Mouse (Mus musculus): ENCODE measurements around the gene Nagpa. TPM values are rescaled to one million over a fixed set of nuclear protein-coding genes. Genes with fewer than 3 reads are reported as not detected.
"Not testable (repeated sequence)": the region's sequence is repeated elsewhere in the genome, so short reads cannot be mapped to it uniquely, and the experiment has no call there.

Gene Nagpa
- 21.9 and 25.3 TPM in 2 replicates for polyA plus RNA-seq (2015; fragmentation: Nextera tagmentation; extraction: Ambion mirVana)

DNA sequence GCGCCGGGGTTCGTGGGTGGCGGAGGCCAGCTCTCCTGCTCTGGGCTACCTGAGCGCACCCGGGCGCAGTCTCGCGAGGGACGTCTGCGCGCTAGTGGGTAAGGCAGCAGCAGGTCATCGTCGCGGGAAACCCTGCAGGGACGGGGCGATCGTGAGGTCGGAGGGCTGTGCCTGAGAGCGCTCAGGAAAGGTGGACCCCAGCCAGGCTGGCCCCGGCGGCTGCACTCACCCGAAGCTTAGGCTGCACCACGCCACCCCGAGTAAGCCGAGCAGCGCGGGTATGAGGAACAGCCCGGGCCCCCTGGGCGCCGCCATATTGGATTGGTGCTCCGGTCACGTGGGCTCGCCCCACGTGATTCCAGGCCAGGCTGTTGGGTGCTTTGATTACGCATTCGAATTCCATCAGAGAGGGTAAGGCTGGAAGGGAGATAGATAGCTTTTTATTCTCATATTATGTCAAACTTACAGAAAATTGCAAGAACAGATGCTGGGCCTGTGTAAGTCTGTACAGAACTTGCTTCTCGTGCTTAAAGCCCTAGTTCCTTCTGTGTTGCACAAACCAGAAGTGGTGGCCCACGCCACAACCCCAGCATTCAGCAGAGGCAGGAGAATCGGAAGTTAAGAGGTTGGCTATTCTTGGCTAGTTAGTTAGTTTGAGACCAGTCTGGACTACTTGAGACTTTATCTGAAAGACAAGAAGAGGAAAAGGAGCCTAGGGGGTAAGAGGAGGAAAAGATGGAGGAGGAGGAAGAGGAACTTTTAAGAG is at the start of gene Nagpa:
TSS of gene Nagpa (minus strand) at position 345 of the 766 bp plus-strand sequence.
- H3K9me3 ChIP-seq (ENCODE audit: low read length): no peaks in the 10 kb centered on the region
- H3K27ac ChIP-seq (ENCODE audit: low read length): no peak within 1 kb of the TSS
- H3K9ac ChIP-seq (replicated peaks; ENCODE audit: low read length): peak within 1 kb of the TSS; percentile 81
- peaks cover 9% of the 10 kb centered on the region; the same call in 1 of the 2 replicates for H3K4me1 ChIP-seq (ENCODE audit: insufficient read depth, low read length)
- H3K4me2 ChIP-seq (replicated peaks; ENCODE audit: low read depth, low read length): peak within 1 kb of the TSS; percentile 98
- 4% methylated on average over 40 of the region's 40 CpGs for WGBS
- 0 out of 2 replicates have a peak, but pooled peaks cover 4% of the 10 kb centered on the region for H3K36me3 ChIP-seq (ENCODE audit: insufficient read depth, low read length)
- H3K4me3 ChIP-seq (ENCODE audit: low read length): peak within 1 kb of the TSS; percentile 90
- no peaks in the 10 kb centered on the region for H3K27me3 ChIP-seq (ENCODE audit: insufficient read depth, low read length)
- ATAC-seq (ENCODE audit: low FRiP score, low TSS enrichment): peak; percentile 85

DNA sequence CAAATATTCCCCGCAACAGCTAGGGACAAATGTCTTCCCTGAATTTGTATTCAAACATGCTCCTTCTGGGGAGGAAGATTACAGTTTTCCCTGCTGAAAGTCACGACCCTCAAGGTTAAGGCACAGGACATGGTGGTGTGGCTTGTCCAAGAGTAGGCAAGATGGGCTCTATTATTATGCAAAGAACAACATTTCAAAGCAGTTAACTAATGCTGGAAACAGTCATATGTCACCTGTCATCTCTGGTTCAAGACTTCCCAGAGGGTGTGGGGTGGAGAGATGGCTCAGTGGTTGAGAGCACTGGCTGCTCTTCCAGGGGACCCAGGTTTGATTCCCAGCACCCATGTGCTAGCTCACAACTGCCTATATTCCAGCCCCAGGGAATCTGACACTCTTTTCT is 48.4 kb upstream of the Nagpa start:
- no peak overlapping the region for H3K27ac ChIP-seq (ENCODE audit: low read length)
- WGBS: 91% methylated on average over 2 of the region's 2 CpGs
- H3K27me3 ChIP-seq (ENCODE audit: insufficient read depth, low read length): no peaks in the 10 kb centered on the region
- H3K36me3 ChIP-seq (ENCODE audit: insufficient read depth, low read length): peaks cover 25% of the 10 kb centered on the region
- ATAC-seq (ENCODE audit: low FRiP score, low TSS enrichment): no peak
- H3K4me2 ChIP-seq (replicated peaks; ENCODE audit: low read depth, low read length): no peak overlapping the region
- H3K4me3 ChIP-seq (ENCODE audit: low read length): no peak overlapping the region
- no peak overlapping the region for H3K9ac ChIP-seq (replicated peaks; ENCODE audit: low read length)
- H3K4me1 ChIP-seq (ENCODE audit: insufficient read depth, low read length): peaks cover 16% of the 10 kb centered on the region; the same call in 1 of the 2 replicates
- H3K9me3 ChIP-seq (ENCODE audit: low read length): no peaks in the 10 kb centered on the region

DNA sequence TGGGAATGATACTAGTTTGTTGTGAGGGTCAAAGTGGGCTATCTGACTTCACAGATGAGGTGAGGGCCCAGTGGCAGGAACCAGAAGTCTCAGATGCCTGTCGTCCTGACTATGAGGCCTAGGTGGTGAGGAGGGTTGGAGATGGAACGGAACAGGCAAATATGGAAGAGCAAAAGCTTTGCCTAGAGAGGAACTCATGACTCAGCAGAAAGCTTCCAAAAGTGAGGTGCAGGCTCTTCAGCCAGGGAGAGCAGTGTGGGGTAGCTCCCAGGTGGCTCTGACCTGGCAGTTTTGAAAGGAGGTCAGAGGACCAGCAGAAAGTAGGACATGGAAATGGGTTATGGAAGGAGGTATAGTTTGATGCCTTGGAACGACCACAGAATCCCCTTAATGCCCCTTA is 47.1 kb upstream of the Nagpa start:
- peaks cover 11% of the 10 kb centered on the region; the same call in 1 of the 2 replicates for H3K4me1 ChIP-seq (ENCODE audit: insufficient read depth, low read length)
- H3K9ac ChIP-seq (replicated peaks; ENCODE audit: low read length): no peak overlapping the region
- WGBS: 87% methylated on average over 3 of the region's 3 CpGs
- peaks cover 29% of the 10 kb centered on the region for H3K36me3 ChIP-seq (ENCODE audit: insufficient read depth, low read length)
- H3K27me3 ChIP-seq (ENCODE audit: insufficient read depth, low read length): no peaks in the 10 kb centered on the region
- ATAC-seq (ENCODE audit: low FRiP score, low TSS enrichment): no peak
- H3K9me3 ChIP-seq (ENCODE audit: low read length): no peaks in the 10 kb centered on the region
- H3K4me3 ChIP-seq (ENCODE audit: low read length): no peak overlapping the region
- no peak overlapping the region for H3K27ac ChIP-seq (ENCODE audit: low read length)
- no peak overlapping the region for H3K4me2 ChIP-seq (replicated peaks; ENCODE audit: low read depth, low read length)

DNA sequence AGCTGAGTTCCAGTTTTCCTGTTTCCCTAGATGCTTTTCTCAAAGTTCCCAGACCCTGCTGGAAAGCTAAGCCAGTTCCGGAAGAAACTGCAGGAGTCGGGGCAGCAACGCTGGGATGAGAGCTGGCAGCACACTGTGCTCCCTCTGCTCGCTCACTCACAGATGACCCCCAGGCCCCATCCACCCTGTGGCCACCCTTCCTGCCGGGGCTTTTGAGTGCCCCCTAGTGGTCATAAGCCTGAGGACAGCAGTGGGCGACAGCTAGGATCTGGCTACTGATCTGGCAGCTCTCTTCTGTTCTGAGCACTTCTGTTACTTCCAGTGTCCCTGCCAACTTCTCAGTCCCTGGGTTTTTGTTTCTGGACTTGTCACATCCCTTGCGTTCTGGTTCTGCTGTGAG is 40.6 kb upstream of the Nagpa start:
- H3K4me2 ChIP-seq (replicated peaks; ENCODE audit: low read depth, low read length): no peak overlapping the region
- no peak overlapping the region for H3K27ac ChIP-seq (ENCODE audit: low read length)
- H3K36me3 ChIP-seq (ENCODE audit: insufficient read depth, low read length): peaks cover 60% of the 10 kb centered on the region
- no peaks in the 10 kb centered on the region for H3K27me3 ChIP-seq (ENCODE audit: insufficient read depth, low read length)
- no peaks in the 10 kb centered on the region for H3K9me3 ChIP-seq (ENCODE audit: low read length)
- ATAC-seq (ENCODE audit: low FRiP score, low TSS enrichment): no peak; the same call in 1 of the 2 replicates
- H3K4me1 ChIP-seq (ENCODE audit: insufficient read depth, low read length): no peaks in the 10 kb centered on the region
- no peak overlapping the region for H3K4me3 ChIP-seq (ENCODE audit: low read length)
- WGBS: 31% methylated on average over 7 of the region's 7 CpGs
- H3K9ac ChIP-seq (replicated peaks; ENCODE audit: low read length): no peak overlapping the region

DNA sequence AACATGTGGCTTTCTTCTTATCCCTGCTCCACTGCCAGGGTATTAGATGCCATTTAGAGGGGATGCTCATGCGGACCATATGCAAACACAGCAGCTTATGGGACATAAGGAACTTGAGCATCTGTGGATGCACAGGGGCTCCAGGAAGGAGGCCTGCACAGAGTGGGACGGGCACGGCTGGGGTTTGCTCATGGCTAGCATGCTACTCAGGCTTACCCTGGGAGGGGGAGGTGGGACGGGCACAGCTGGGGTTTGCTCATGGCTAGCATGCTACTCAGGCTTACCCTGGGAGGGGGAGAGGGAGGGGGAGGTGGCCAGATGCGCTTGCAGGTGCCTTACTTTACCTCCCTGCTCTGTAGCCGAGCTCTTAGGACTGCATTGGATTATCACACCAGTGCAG is 39.1 kb upstream of the Nagpa start:
- Histone ChIP-seq H3K4me2 (replicated peaks; ENCODE audit: low read depth, low read length) (no peak overlapping the region), H3K27me3 (ENCODE audit: insufficient read depth, low read length) (no peaks in the 10 kb centered on the region), H3K36me3 (ENCODE audit: insufficient read depth, low read length) (peaks cover 57% of the 10 kb centered on the region), H3K27ac (ENCODE audit: low read length) (no peak overlapping the region), H3K9me3 (ENCODE audit: low read length) (no peaks in the 10 kb centered on the region), H3K9ac (replicated peaks; ENCODE audit: low read length) (no peak overlapping the region), H3K4me3 (ENCODE audit: low read length) (no peak overlapping the region), H3K4me1 (ENCODE audit: insufficient read depth, low read length) (no peaks in the 10 kb centered on the region)
- WGBS: 89% methylated on average over 6 of the region's 6 CpGs
- ATAC-seq (ENCODE audit: low FRiP score, low TSS enrichment): no peak

DNA sequence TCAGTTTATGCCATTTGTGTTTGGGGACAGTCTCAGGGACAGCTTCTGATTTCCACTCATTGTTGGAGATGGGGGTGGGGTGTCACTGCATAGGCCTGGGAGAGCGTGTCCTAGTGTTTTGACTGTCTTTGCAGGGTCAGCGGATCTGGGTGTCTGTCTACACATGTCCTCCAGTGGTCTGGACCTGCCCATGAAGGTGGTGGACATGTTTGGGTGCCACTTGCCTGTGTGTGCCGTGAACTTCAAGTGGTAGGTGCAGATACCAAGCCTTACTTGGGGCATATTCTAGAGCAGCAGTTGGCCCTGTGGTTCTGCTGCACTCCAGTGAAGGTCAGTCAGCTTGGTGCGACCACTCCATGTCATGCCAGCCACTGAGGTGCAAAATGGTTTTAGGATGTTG is 38.5 kb upstream of the Nagpa start:
- Histone ChIP-seq H3K36me3 (ENCODE audit: insufficient read depth, low read length) (peaks cover 52% of the 10 kb centered on the region), H3K4me2 (replicated peaks; ENCODE audit: low read depth, low read length) (no peak overlapping the region), H3K4me1 (ENCODE audit: insufficient read depth, low read length) (no peaks in the 10 kb centered on the region), H3K4me3 (ENCODE audit: low read length) (no peak overlapping the region), H3K9ac (replicated peaks; ENCODE audit: low read length) (no peak overlapping the region), H3K27ac (ENCODE audit: low read length) (no peak overlapping the region), H3K9me3 (ENCODE audit: low read length) (no peaks in the 10 kb centered on the region), H3K27me3 (ENCODE audit: insufficient read depth, low read length) (no peaks in the 10 kb centered on the region)
- 82% methylated on average over 4 of the region's 4 CpGs for WGBS
- no peak for ATAC-seq (ENCODE audit: low FRiP score, low TSS enrichment)

DNA sequence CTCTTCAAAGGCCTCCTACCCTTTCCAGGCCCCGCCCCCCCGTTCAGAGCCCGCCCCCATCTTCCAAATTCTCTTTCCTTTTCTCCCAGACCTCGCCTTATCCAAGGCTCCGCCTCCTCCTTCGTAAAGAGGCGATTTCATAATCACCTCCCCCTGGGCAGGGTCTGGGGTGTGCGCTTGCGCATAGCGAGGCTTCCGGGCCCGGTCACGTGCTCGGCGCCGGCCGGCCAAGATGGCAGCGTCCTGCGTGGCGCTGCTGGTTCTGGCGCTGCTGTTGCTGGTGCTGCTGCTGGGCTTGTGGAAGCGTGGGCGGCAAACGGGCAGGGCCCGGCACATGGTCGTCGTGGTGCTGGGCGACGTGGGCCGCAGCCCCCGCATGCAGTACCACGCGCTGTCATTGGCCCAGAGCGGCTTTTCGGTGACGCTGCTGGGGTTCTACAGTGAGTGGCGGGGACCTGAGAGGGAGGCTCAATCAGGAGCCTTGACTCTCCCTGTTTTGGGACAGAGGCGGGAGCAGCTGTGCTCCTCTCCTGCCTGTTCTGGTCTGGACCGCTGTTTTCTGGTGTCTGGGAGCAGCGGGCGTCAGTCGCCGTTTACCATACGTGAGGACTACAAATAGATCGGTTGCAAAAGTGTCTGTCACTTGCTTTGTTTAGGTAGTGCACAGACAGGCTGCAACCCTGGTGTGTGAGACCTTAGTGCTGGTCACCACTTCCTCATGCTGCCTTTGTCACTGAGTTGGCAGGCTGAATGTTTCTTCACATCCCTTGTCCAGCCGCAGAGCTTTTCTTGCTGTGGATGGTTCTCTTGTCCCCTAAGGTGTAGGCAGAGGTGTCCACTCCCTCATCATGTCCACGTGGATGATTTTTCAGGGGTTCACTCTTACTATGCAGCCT is 29.9 kb upstream of the Nagpa start, which contains the start of gene Alg1:
TSS of gene Alg1 (plus strand) at position 204 of the 896 bp plus-strand sequence.
- H3K9me3 ChIP-seq (ENCODE audit: low read length): no peaks in the 10 kb centered on the region
- H3K4me1 ChIP-seq (ENCODE audit: insufficient read depth, low read length): peaks cover 7% of the 10 kb centered on the region
- peak within 1 kb of the TSS; percentile 89 for H3K4me3 ChIP-seq (ENCODE audit: low read length)
- H3K4me2 ChIP-seq (replicated peaks; ENCODE audit: low read depth, low read length): peak within 1 kb of the TSS; percentile 88
- peak within 1 kb of the TSS; percentile 17; the same call in 1 of the 2 replicates for H3K27ac ChIP-seq (ENCODE audit: low read length)
- H3K27me3 ChIP-seq (ENCODE audit: insufficient read depth, low read length): no peaks in the 10 kb centered on the region
- 0 out of 2 replicates have a peak, but pooled peaks cover 3% of the 10 kb centered on the region for H3K36me3 ChIP-seq (ENCODE audit: insufficient read depth, low read length)
- ATAC-seq (ENCODE audit: low FRiP score, low TSS enrichment): peak; percentile 97
- peak within 1 kb of the TSS; percentile 78 for H3K9ac ChIP-seq (replicated peaks; ENCODE audit: low read length)
- WGBS: 2% methylated on average over 47 of the region's 47 CpGs

DNA sequence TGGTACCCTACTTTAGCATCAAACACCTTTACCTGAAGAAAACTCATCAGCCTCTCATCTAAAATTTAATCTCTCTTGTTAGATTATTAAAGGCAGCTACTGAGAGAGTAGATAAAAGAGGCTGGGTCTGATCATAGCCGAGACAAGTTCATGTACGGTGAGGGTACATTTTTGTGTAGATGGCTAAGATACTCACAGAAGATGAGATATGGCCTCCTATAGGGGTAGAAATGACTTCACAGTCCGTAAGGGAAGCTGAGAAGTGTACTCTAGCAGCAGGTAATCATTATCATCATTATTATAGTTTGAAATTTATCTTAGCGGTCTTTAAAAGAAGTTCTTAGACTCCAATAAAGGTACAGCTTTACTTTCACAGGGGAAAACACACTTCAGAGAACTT is 29.2 kb upstream of the Nagpa start:
- Histone ChIP-seq H3K4me2 (replicated peaks; ENCODE audit: low read depth, low read length) (peak overlapping the region; percentile 88), H3K4me1 (ENCODE audit: insufficient read depth, low read length) (peaks cover 7% of the 10 kb centered on the region), H3K9me3 (ENCODE audit: low read length) (no peaks in the 10 kb centered on the region), H3K4me3 (ENCODE audit: low read length) (peak overlapping the region; percentile 89), H3K9ac (replicated peaks; ENCODE audit: low read length) (no peak overlapping the region), H3K27ac (ENCODE audit: low read length) (no peak overlapping the region), H3K27me3 (ENCODE audit: insufficient read depth, low read length) (no peaks in the 10 kb centered on the region), H3K36me3 (ENCODE audit: insufficient read depth, low read length) (no peaks in the 10 kb centered on the region)
- ATAC-seq (ENCODE audit: low FRiP score, low TSS enrichment): peak; percentile 28
- WGBS: 77% methylated on average over 4 of the region's 4 CpGs

DNA sequence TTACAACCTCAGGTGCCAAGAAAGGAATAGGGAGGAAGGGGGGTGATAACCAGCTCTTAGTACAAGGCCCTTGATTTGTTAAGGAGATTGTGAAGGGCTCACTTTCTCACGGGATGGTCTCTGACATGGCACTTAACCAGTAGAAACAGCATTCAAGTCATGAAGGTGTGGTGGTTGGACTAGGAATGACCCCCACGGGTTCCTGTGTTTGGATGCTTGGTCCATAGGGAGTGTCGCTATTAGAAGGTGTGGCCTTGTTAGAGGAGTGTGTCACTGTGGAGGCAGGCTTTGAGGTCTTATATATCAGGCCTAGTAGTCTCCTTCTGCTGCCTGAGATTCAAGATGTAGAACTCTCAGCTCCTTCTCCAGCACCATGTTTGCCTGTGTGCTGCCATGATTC is 24.3 kb upstream of the Nagpa start:
- not testable (repeated sequence) for H3K4me3 ChIP-seq (ENCODE audit: low read length); H3K9ac ChIP-seq (replicated peaks; ENCODE audit: low read length); H3K27me3 ChIP-seq (ENCODE audit: insufficient read depth, low read length); H3K4me1 ChIP-seq (ENCODE audit: insufficient read depth, low read length); H3K36me3 ChIP-seq (ENCODE audit: insufficient read depth, low read length); ATAC-seq (ENCODE audit: low FRiP score, low TSS enrichment); H3K9me3 ChIP-seq (ENCODE audit: low read length); H3K27ac ChIP-seq (ENCODE audit: low read length); H3K4me2 ChIP-seq (replicated peaks; ENCODE audit: low read depth, low read length)
- 62% methylated on average over 3 of the region's 3 CpGs for WGBS

Data from kidney, embryonic 16.5 days (tissue).